Mouse (Mus musculus): ENCODE measurements at regions not wholly inside any gene's neighbourhood (a gene's known extent, or its start where the extent isn't known, plus 50 kb on each side); places are given as distances from the start of the nearest gene placed in this dataset.

- 22% methylated on average over 6 of the region's 6 CpGs for WGBS (ENCODE audit: insufficient replicate concordance)
- ATAC-seq (ENCODE audit: insufficient read depth): no peak
- Histone ChIP-seq H3K4me1 (replicated peaks) (no peaks in the 10 kb centered on the region), H3K27ac (replicated peaks) (no peak overlapping the region), H3K36me3 (replicated peaks) (no peaks in the 10 kb centered on the region), H3K4me3 (replicated peaks) (no peak overlapping the region), H3K4me2 (no peak overlapping the region), H3K27me3 (no peaks in the 10 kb centered on the region), H3K9ac (no peak overlapping the region), H3K9me3 (replicated peaks) (no peaks in the 10 kb centered on the region)
Measured at GRCm38 (mm10) chr14:71177341-71177740, 577.7 kb upstream of the Fam160b2 start.

GRCm38 (mm10) chr14:71174175-71174574, 574.5 kb upstream of the Fam160b2 start:
- Histone ChIP-seq H3K9me3 (replicated peaks) (no peaks in the 10 kb centered on the region), H3K4me3 (replicated peaks) (no peak overlapping the region), H3K36me3 (replicated peaks) (no peaks in the 10 kb centered on the region), H3K27me3 (no peaks in the 10 kb centered on the region), H3K4me1 (replicated peaks) (no peaks in the 10 kb centered on the region), H3K9ac (no peak overlapping the region), H3K27ac (replicated peaks) (no peak overlapping the region), H3K4me2 (no peak overlapping the region)
- ATAC-seq (ENCODE audit: insufficient read depth): no peak
- WGBS (ENCODE audit: insufficient replicate concordance): 37% methylated on average over 2 of the region's 2 CpGs

- Histone ChIP-seq H3K4me1 (replicated peaks) (no peaks in the 10 kb centered on the region), H3K4me2 (no peak overlapping the region), H3K27ac (replicated peaks) (no peak overlapping the region), H3K4me3 (replicated peaks) (no peak overlapping the region), H3K36me3 (replicated peaks) (no peaks in the 10 kb centered on the region), H3K9me3 (replicated peaks) (no peaks in the 10 kb centered on the region), H3K27me3 (no peaks in the 10 kb centered on the region), H3K9ac (no peak overlapping the region)
- ATAC-seq (ENCODE audit: insufficient read depth): no peak
- WGBS (ENCODE audit: insufficient replicate concordance): 42% methylated on average over 2 of the region's 2 CpGs
Measured at GRCm38 (mm10) chr14:71159556-71159955, 559.9 kb upstream of the Fam160b2 start.

- H3K9me3 ChIP-seq (replicated peaks): no peaks in the 10 kb centered on the region
- H3K27ac ChIP-seq (replicated peaks): no peak overlapping the region
- H3K4me3 ChIP-seq (replicated peaks): no peak overlapping the region
- no peak overlapping the region for H3K4me2 ChIP-seq
- 62% methylated on average over 1 of the region's 1 CpGs for WGBS (ENCODE audit: insufficient replicate concordance)
- no peak for ATAC-seq (ENCODE audit: insufficient read depth)
- H3K4me1 ChIP-seq (replicated peaks): no peaks in the 10 kb centered on the region
- H3K36me3 ChIP-seq (replicated peaks): no peaks in the 10 kb centered on the region
- H3K9ac ChIP-seq: no peak overlapping the region
- no peaks in the 10 kb centered on the region for H3K27me3 ChIP-seq
Measured at GRCm38 (mm10) chr14:71142465-71142864, 542.8 kb upstream of the Fam160b2 start.

DNA sequence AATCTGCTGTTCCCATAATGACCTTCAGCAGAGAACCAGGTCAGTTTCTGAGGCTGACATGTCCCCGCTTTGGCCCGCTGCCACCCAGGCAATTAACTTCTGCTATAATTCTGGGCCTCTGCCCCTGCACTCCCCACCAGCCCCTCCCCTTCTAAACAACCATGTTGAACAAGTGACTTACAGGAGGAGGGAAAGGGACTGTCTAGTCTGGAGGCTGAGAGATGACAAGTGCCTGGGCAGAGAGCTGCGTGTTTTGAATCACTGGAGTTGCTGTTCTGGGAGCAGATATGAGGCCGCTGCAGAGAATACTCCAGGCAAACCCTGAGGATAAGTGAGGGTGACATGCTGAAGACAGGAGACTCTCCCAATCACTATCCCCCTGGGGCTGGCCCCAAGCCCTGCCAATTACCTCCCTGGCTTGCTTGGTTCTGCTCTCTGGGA, 530.2 kb upstream of the Fam160b2 start:
- H3K9ac ChIP-seq: no peak overlapping the region
- ATAC-seq (ENCODE audit: insufficient read depth): no peak
- no peak overlapping the region for H3K27ac ChIP-seq (replicated peaks)
- no peaks in the 10 kb centered on the region for H3K27me3 ChIP-seq
- H3K9me3 ChIP-seq (replicated peaks): no peaks in the 10 kb centered on the region
- 71% methylated on average over 4 of the region's 4 CpGs for WGBS (ENCODE audit: insufficient replicate concordance)
- H3K4me3 ChIP-seq (replicated peaks): no peak overlapping the region
- no peak overlapping the region for H3K4me2 ChIP-seq
- H3K4me1 ChIP-seq (replicated peaks): no peaks in the 10 kb centered on the region
- H3K36me3 ChIP-seq (replicated peaks): no peaks in the 10 kb centered on the region

DNA sequence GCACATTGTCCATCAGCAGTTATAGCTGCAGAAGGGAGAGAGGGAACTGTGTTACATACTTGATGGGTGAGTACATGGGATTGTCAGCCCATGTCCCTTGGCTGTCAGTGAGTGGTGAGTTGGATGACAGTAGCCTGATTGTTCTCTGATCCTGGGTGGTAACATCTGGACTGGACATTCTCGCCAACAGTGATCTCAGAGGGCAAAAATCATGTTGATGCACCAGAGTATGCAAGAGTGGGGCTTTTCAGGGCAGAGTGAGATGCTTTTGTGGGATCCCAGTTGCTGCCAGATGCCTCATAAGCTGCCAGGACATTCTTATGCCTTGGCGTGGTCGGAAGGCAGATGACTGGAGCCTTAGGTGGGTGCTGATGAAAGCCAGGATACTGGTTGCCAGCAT, 528.9 kb upstream of the Fam160b2 start:
- H3K9ac ChIP-seq: no peak overlapping the region
- no peak overlapping the region for H3K4me2 ChIP-seq
- no peaks in the 10 kb centered on the region for H3K9me3 ChIP-seq (replicated peaks)
- no peak overlapping the region for H3K27ac ChIP-seq (replicated peaks)
- WGBS (ENCODE audit: insufficient replicate concordance): 57% methylated on average over 3 of the region's 3 CpGs
- no peak overlapping the region for H3K4me3 ChIP-seq (replicated peaks)
- no peaks in the 10 kb centered on the region for H3K36me3 ChIP-seq (replicated peaks)
- no peak for ATAC-seq (ENCODE audit: insufficient read depth)
- no peaks in the 10 kb centered on the region for H3K4me1 ChIP-seq (replicated peaks)
- H3K27me3 ChIP-seq: no peaks in the 10 kb centered on the region

GRCm38 (mm10) chr14:71118681-71119080, 519.0 kb upstream of the Fam160b2 start:
- H3K4me3 ChIP-seq (replicated peaks): no peak overlapping the region
- H3K4me2 ChIP-seq: no peak overlapping the region
- WGBS (ENCODE audit: insufficient replicate concordance): 78% methylated on average over 7 of the region's 7 CpGs
- no peak overlapping the region for H3K27ac ChIP-seq (replicated peaks)
- no peak for ATAC-seq (ENCODE audit: insufficient read depth)
- H3K4me1 ChIP-seq (replicated peaks): no peaks in the 10 kb centered on the region
- H3K9me3 ChIP-seq (replicated peaks): no peaks in the 10 kb centered on the region
- H3K9ac ChIP-seq: no peak overlapping the region
- no peaks in the 10 kb centered on the region for H3K36me3 ChIP-seq (replicated peaks)
- H3K27me3 ChIP-seq: no peaks in the 10 kb centered on the region

- no peak for ATAC-seq (ENCODE audit: insufficient read depth)
- no peaks in the 10 kb centered on the region for H3K9me3 ChIP-seq (replicated peaks)
- H3K4me1 ChIP-seq (replicated peaks): no peaks in the 10 kb centered on the region
- no peak overlapping the region for H3K9ac ChIP-seq
- no peak overlapping the region for H3K27ac ChIP-seq (replicated peaks)
- H3K4me2 ChIP-seq: no peak overlapping the region
- WGBS (ENCODE audit: insufficient replicate concordance): 68% methylated on average over 3 of the region's 3 CpGs
- no peaks in the 10 kb centered on the region for H3K36me3 ChIP-seq (replicated peaks)
- H3K27me3 ChIP-seq: no peaks in the 10 kb centered on the region
- H3K4me3 ChIP-seq (replicated peaks): no peak overlapping the region
Measured at GRCm38 (mm10) chr14:71115798-71116432, 516.3 kb upstream of the Fam160b2 start.

DNA sequence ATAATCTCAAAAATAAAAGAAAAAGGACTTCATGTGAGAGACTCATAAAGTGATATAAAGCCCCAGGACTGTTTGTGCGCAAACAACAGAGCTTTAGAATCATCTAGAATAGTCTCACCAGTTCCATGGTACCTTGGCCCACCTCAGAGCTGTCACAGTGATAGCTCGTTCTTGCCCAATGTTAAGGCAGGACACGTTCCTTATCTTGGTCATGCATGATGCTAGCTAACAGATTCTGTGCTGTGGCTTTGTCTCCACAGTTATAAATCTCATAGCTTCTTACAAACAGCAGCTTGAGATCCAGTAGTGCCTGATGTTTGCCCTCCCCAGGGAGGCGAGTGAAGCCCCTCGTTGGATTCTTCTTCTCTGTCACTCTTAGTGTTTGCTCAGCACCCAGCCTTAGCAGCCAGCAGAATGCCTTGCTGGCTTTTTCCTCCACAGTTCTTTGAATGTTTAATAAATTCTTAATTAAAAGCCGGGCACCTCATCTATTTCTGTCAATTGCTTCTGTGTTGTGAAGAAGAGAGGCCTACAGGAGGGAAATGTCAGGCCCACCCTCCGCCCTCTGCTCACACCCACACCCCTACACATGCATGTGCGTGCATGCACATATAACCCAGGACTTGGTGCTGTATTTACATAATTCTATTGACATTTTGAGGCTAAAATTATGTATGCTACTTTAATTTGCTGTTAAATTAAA, 515.6 kb upstream of the Fam160b2 start:
- H3K4me2 ChIP-seq: no peak overlapping the region
- H3K9ac ChIP-seq: no peak overlapping the region
- H3K27ac ChIP-seq (replicated peaks): no peak overlapping the region
- no peaks in the 10 kb centered on the region for H3K27me3 ChIP-seq
- H3K4me3 ChIP-seq (replicated peaks): no peak overlapping the region
- H3K36me3 ChIP-seq (replicated peaks): no peaks in the 10 kb centered on the region
- H3K4me1 ChIP-seq (replicated peaks): no peaks in the 10 kb centered on the region
- WGBS (ENCODE audit: insufficient replicate concordance): 44% methylated on average over 8 of the region's 8 CpGs
- ATAC-seq (ENCODE audit: insufficient read depth): no peak
- no peaks in the 10 kb centered on the region for H3K9me3 ChIP-seq (replicated peaks)

DNA sequence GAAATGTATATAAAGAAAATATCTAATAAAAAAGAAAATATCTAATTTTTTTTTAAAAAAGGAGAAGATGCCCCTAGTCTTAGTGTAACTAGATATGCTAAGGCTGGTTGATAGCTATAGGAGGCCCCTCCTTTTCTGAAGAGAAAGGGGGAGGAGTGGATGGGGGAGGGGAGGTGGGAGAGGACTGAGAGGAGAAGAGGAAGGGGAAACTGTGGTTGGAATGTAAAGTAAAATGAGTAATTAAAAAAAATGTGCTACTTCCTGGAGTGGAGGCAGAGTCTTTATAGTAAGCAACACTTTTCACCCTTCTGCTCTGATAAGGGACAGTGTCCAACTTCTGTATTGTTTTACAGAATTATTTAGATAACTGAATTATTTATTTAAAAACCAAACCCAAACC, 513.6 kb upstream of the Fam160b2 start:
- Histone ChIP-seq H3K27ac (replicated peaks) (no peak overlapping the region), H3K9me3 (replicated peaks) (no peaks in the 10 kb centered on the region), H3K4me2 (no peak overlapping the region), H3K4me3 (replicated peaks) (no peak overlapping the region), H3K27me3 (no peaks in the 10 kb centered on the region), H3K36me3 (replicated peaks) (no peaks in the 10 kb centered on the region), H3K4me1 (replicated peaks) (no peaks in the 10 kb centered on the region), H3K9ac (no peak overlapping the region)
- no peak for ATAC-seq (ENCODE audit: insufficient read depth)

DNA sequence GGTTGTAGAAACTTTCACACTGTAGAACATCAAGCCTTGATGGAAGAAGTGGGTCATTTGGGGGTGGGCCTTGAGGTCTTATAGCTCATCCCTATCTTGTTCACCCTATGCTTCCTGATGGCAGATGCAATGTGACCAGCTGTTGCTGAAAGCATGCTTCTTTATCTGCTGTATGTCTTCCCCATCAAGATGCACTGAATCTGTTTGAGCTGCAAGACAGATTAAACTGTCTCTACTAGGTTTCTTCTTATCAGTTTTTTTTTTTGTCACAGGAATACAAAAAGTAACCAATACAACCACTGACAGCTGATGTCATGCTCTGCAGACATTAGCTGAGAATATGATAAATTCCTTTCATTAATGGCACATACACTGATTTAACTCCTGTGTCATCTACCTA, 505.0 kb upstream of the Fam160b2 start:
- Histone ChIP-seq H3K36me3 (replicated peaks) (no peaks in the 10 kb centered on the region), H3K4me3 (replicated peaks) (no peak overlapping the region), H3K9me3 (replicated peaks) (no peaks in the 10 kb centered on the region), H3K27me3 (no peaks in the 10 kb centered on the region), H3K4me1 (replicated peaks) (no peaks in the 10 kb centered on the region), H3K9ac (no peak overlapping the region), H3K4me2 (no peak overlapping the region), H3K27ac (replicated peaks) (no peak overlapping the region)
- ATAC-seq (ENCODE audit: insufficient read depth): no peak

DNA sequence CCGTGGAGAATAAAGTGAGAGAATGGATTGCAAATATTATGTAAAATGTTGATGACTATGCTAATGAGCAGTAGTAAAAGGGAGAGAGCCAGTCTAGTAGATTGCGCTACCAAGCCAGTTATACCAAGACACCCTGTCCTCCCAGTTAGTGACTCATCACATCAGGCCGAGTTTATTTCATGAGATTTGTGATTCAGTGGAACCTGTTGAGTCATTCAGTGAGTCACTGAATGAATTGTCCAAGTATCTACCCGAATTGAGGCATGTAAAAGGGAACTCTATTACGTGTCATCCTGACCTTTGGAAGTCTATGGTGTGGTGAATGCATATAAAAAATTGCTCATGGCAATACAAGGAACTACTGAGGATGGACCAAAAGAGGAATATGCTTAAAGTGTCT, 504.3 kb upstream of the Fam160b2 start:
- Histone ChIP-seq H3K27ac (replicated peaks) (no peak overlapping the region), H3K4me2 (no peak overlapping the region), H3K4me3 (replicated peaks) (no peak overlapping the region), H3K36me3 (replicated peaks) (no peaks in the 10 kb centered on the region), H3K4me1 (replicated peaks) (no peaks in the 10 kb centered on the region), H3K9ac (no peak overlapping the region), H3K27me3 (no peaks in the 10 kb centered on the region), H3K9me3 (replicated peaks) (no peaks in the 10 kb centered on the region)
- 64% methylated on average over 5 of the region's 5 CpGs for WGBS (ENCODE audit: insufficient replicate concordance)
- no peak for ATAC-seq (ENCODE audit: insufficient read depth)
